Mouse (Mus musculus) liver, adult 2 months (tissue): ENCODE measurements around the gene Gk5.

Experiments used
- CTCF ChIP-seq: fragments of 200-500 bp; IDR thresholded peaks from 2 replicates; pipeline ENCODE4 v1.5.1; 2011; ENCODE audit warnings: low read depth, low read length, control low read depth
- POLR2A ChIP-seq: fragments of 200-500 bp; IDR thresholded peaks from 2 replicates; pipeline ENCODE4 v1.6.1; 2011; ENCODE audit warnings: low read length, control low read depth; ENCODE audit not compliant: insufficient read depth; ENCODE audit errors: extremely low read depth

DNA sequence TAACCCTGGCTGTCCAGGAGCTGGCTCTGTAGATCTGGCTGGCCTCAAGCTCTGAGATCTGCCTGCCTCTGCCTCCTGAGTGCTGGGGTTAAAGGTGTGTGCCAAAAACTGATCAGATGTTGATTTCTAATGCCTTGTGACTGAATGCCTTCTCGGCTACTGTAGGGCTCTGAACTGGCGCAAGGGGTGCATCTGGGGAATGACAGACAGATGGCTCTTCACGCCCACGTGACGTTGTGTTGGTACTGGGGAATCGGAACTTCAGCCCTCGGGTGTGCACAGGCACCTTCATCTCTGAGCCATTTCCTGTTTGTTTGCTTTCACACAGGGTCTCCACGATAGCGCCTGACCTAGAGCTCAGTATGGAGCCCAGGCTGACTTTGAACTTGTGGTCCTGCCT is 19.8 kb downstream of the Gk5 start:
- no peak for TF ChIP-seq POLR2A
- TF ChIP-seq CTCF, result no peak
